Mouse (Mus musculus) hindbrain, embryonic 14.5 days (tissue): ENCODE measurements at regions not wholly inside any gene's neighbourhood (a gene's known extent, or its start where the extent isn't known, plus 50 kb on each side); places are given as distances from the start of the nearest gene placed in this dataset.

Experiments used
- ATAC-seq: fragments of 200-750 bp; cut with Nextera tagmentation; 2 replicates; pipeline ENCODE4 v1.8.0; 2017; ENCODE audit warnings: moderate number of reproducible peaks, mild to moderate bottlenecking, moderate TSS enrichment, moderate library complexity; ENCODE audit not compliant: low FRiP score
- DNase-seq: peaks from one replicate; pipeline ENCODE4 v3.0.0-alpha.2; 2015; ENCODE audit warnings: low spot score
- H3K27ac ChIP-seq: fragments of 300-500 bp; sonication (generic); 2 replicates; pipeline ENCODE4 v1.5.1; 2014; ENCODE audit warnings: mild to moderate bottlenecking, moderate library complexity
- H3K27me3 ChIP-seq: fragments of 300-500 bp; sonication (generic); 2 replicates; pipeline ENCODE4 v1.6.1; 2014; ENCODE audit warnings: mild to moderate bottlenecking, low read length, mixed read lengths; ENCODE audit not compliant: control insufficient read depth, insufficient read depth
- H3K36me3 ChIP-seq: fragments of 300-500 bp; sonication (generic); replicated peaks from 2 replicates; pipeline ENCODE4 v1.6.1; 2014; ENCODE audit not compliant: control insufficient read depth, insufficient read depth
- H3K4me1 ChIP-seq: fragments of 300-500 bp; sonication (generic); replicated peaks from 2 replicates; pipeline ENCODE4 v1.6.1; 2014; ENCODE audit warnings: antibody characterized with exemption, low read length, mixed read lengths; ENCODE audit not compliant: control insufficient read depth, insufficient read depth
- H3K4me2 ChIP-seq: fragments of 300-500 bp; sonication (generic); replicated peaks from 2 replicates; pipeline ENCODE4 v1.6.1; 2014; ENCODE audit warnings: mild to moderate bottlenecking, moderate library complexity
- H3K4me3 ChIP-seq: fragments of 300-500 bp; sonication (generic); replicated peaks from 2 replicates; pipeline ENCODE4 v1.5.1; 2014; ENCODE audit warnings: mild to moderate bottlenecking, low read length
- H3K9ac ChIP-seq: fragments of 300-500 bp; sonication (generic); 2 replicates; pipeline ENCODE4 v1.6.1; 2014
- H3K9me3 ChIP-seq: fragments of 300-500 bp; sonication (generic); 2 replicates; pipeline ENCODE4 v1.6.1; 2016; ENCODE audit warnings: low read length; ENCODE audit not compliant: control insufficient read depth
- WGBS: fragments of 180-500 bp; shearing (Covaris S2); extraction: QIAGEN DNeasy Blood & Tissue Kit; methylation state at CpG from one replicate; pipeline ENCODE4 v1.1.7; 2014; 5-methylcytosine and 5-hydroxymethylcytosine counted together

- H3K9me3 ChIP-seq: no peaks in the 10 kb centered on the region
- no peak overlapping the region for H3K4me2 ChIP-seq
- no peak for ATAC-seq
- WGBS: 79% methylated on average over 7 of the region's 7 CpGs
- H3K9ac ChIP-seq: no peak overlapping the region
- no peak overlapping the region for H3K27ac ChIP-seq
- H3K4me3 ChIP-seq: no peak overlapping the region
- H3K36me3 ChIP-seq: no peaks in the 10 kb centered on the region
- DNase-seq: no peak
- no peaks in the 10 kb centered on the region for H3K27me3 ChIP-seq
- no peaks in the 10 kb centered on the region for H3K4me1 ChIP-seq
Measured at GRCm38 (mm10) chr10:8986339-8986738, 100.5 kb upstream of the Sash1 start.

- ATAC-seq (no peak), DNase-seq (no peak)
- no peaks in the 10 kb centered on the region for H3K36me3 ChIP-seq
- WGBS: 89% methylated on average over 4 of the region's 4 CpGs
- H3K9me3 ChIP-seq: no peaks in the 10 kb centered on the region
- H3K4me3 ChIP-seq: no peak overlapping the region
- no peak overlapping the region for H3K9ac ChIP-seq
- H3K27me3 ChIP-seq: no peaks in the 10 kb centered on the region
- H3K4me2 ChIP-seq: no peak overlapping the region
- no peaks in the 10 kb centered on the region for H3K4me1 ChIP-seq
- H3K27ac ChIP-seq: no peak overlapping the region
Measured at GRCm38 (mm10) chr10:8983347-8983746, 97.5 kb upstream of the Sash1 start.

GRCm38 (mm10) chr10:8980568-8980967, 94.7 kb upstream of the Sash1 start:
- Histone ChIP-seq H3K27me3 (no peaks in the 10 kb centered on the region), H3K4me3 (no peak overlapping the region), H3K4me2 (no peak overlapping the region), H3K36me3 (no peaks in the 10 kb centered on the region), H3K9me3 (no peaks in the 10 kb centered on the region), H3K27ac (no peak overlapping the region), H3K9ac (no peak overlapping the region), H3K4me1 (no peaks in the 10 kb centered on the region)
- no peak for DNase-seq
- ATAC-seq: no peak
- 89% methylated on average over 1 of the region's 1 CpGs for WGBS

GRCm38 (mm10) chr10:8978595-8978994, 92.7 kb upstream of the Sash1 start:
- Histone ChIP-seq H3K4me2 (no peak overlapping the region), H3K27me3 (no peaks in the 10 kb centered on the region), H3K4me1 (no peaks in the 10 kb centered on the region), H3K9ac (no peak overlapping the region), H3K36me3 (no peaks in the 10 kb centered on the region), H3K4me3 (no peak overlapping the region), H3K27ac (no peak overlapping the region), H3K9me3 (no peaks in the 10 kb centered on the region)
- 91% methylated on average over 3 of the region's 3 CpGs for WGBS
- DNase-seq: no peak
- ATAC-seq: no peak

GRCm38 (mm10) chr10:8973934-8974333, 88.1 kb upstream of the Sash1 start:
- Histone ChIP-seq H3K4me1 (no peaks in the 10 kb centered on the region), H3K27ac (no peak overlapping the region), H3K4me2 (no peak overlapping the region), H3K9me3 (no peaks in the 10 kb centered on the region), H3K4me3 (no peak overlapping the region), H3K27me3 (no peaks in the 10 kb centered on the region), H3K36me3 (no peaks in the 10 kb centered on the region), H3K9ac (no peak overlapping the region)
- ATAC-seq (no peak), DNase-seq (no peak)
- 70% methylated on average over 1 of the region's 1 CpGs for WGBS

GRCm38 (mm10) chr10:8972789-8973551, 87.1 kb upstream of the Sash1 start:
- H3K36me3 ChIP-seq: no peaks in the 10 kb centered on the region
- H3K4me1 ChIP-seq: no peaks in the 10 kb centered on the region
- 72% methylated on average over 8 of the region's 8 CpGs for WGBS
- H3K27me3 ChIP-seq: no peaks in the 10 kb centered on the region
- H3K9ac ChIP-seq: no peak overlapping the region
- DNase-seq (no peak), ATAC-seq (no peak)
- H3K27ac ChIP-seq: no peak overlapping the region
- H3K4me3 ChIP-seq: no peak overlapping the region
- H3K9me3 ChIP-seq: no peaks in the 10 kb centered on the region
- H3K4me2 ChIP-seq: no peak overlapping the region

GRCm38 (mm10) chr10:8970807-8971206, 84.9 kb upstream of the Sash1 start:
- Histone ChIP-seq H3K9me3 (no peaks in the 10 kb centered on the region), H3K36me3 (no peaks in the 10 kb centered on the region), H3K27ac (no peak overlapping the region), H3K9ac (no peak overlapping the region), H3K4me3 (no peak overlapping the region), H3K4me2 (no peak overlapping the region), H3K4me1 (no peaks in the 10 kb centered on the region), H3K27me3 (no peaks in the 10 kb centered on the region)
- 87% methylated on average over 3 of the region's 3 CpGs for WGBS
- no peak for ATAC-seq
- DNase-seq: no peak

GRCm38 (mm10) chr10:8969586-8969985, 83.7 kb upstream of the Sash1 start:
- DNase-seq: no peak
- no peak for ATAC-seq

GRCm38 (mm10) chr10:8969016-8969415, 83.1 kb upstream of the Sash1 start:
- no peak overlapping the region for H3K4me2 ChIP-seq
- DNase-seq (no peak), ATAC-seq (no peak)
- H3K4me1 ChIP-seq: no peaks in the 10 kb centered on the region
- H3K9ac ChIP-seq: no peak overlapping the region
- H3K36me3 ChIP-seq: no peaks in the 10 kb centered on the region
- H3K9me3 ChIP-seq: no peaks in the 10 kb centered on the region
- H3K4me3 ChIP-seq: no peak overlapping the region
- H3K27me3 ChIP-seq: no peaks in the 10 kb centered on the region
- H3K27ac ChIP-seq: no peak overlapping the region
- WGBS: 75% methylated on average over 5 of the region's 5 CpGs

More at GRCm38 (mm10) chr10:8969586-8969985, 83.7 kb upstream of the Sash1 start:
- Histone ChIP-seq H3K27ac (no peak overlapping the region), H3K27me3 (no peaks in the 10 kb centered on the region), H3K36me3 (no peaks in the 10 kb centered on the region), H3K9ac (no peak overlapping the region), H3K4me1 (no peaks in the 10 kb centered on the region), H3K9me3 (no peaks in the 10 kb centered on the region), H3K4me3 (no peak overlapping the region), H3K4me2 (no peak overlapping the region)
